Mouse (Mus musculus) activated CD4-positive, CD25-positive, alpha-beta regulatory T cell (primary cell): ENCODE measurements around the gene Gjd3. TPM values are rescaled to one million over a fixed set of nuclear protein-coding genes. Genes with fewer than 3 reads are reported as not detected.

ENCODE experiments used
- polyA plus RNA-seq, 2 experiments: library from polyadenylated mRNA; unstranded; fragments of 100-300 nt; shearing (Covaris generic); gene quantifications; one replicate each; pipeline ENCODE4 v1.2.1; 2017

The Gjd3 gene
- polyA plus RNA-seq: under 1 TPM; 0.36 to 0.64 TPM

DNA sequence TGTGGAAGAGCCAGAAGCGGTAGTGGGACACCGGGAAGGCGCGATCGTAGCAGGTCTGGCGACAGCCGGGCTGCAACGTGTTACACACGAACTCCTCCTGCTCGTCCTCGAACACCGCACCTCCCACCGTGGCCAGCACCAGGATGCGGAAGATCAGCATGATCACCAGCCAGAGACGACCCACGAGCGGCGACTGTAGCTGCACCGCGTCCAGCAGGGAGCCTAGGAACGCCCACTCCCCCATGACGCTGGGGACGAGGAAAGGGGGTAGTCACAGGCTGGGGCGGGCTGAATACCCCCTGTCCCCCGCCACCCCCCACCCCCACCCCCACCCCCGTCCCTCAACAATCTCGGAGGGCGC lies at the start of gene Gjd3:
TSS of gene Gjd3 (minus strand) at position 244 of the 361 bp plus-strand sequence.

DNA sequence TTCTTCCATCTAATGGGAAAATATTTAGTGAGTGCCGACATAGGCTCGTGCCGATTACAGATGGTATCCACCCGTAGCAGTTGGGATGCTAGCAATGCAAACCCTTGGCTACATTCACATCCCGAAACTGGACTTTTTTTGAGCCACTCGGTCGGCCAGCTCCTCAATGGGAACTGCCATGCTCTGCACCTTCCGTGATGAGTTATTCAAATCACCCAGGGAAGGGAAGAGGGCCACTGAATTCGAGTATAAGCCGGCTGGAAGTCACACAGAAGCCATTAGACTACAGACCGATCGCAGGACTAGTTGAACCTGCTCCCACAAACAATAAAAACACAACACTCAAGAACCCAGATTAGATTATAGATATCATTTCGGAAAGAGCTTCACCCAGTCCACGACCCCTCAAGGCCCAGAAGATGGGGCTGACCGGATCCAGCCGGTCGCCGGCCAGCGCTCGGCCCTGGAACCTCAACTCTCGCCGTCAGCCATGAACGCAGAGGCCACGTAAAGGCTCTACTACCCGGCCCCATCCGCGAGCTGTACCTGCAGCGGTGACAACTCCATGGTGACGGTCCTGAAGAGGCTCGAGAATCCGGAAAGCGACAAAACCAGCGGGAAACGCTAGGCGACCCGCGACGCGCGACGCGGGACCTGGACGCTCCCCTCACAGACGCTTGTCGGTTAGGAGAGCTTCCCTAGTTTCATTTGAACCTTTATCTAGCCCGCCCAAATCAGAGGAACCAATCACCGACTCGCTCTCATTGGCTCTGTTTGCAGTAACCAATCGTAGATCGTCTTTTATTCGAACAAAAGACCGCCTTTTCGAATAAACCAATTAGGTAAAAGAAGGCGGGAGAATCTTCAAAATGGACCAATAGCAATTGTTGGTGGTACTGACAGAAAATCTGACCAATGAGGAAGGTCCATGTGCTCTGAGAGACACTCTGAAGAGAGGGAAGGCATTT lies 41.0 kb upstream of the Gjd3 start, which contains the start of gene Top2a:
TSS of gene Top2a (minus strand) at position 690 of the 968 bp plus-strand sequence.

Other genes starting within 250 kb of the Gjd3 start
- 1 to 10 TPM; 1.5 to 5.7 TPM for gene Thra, start 242.4 kb downstream of the Gjd3 start, polyA plus RNA-seq
- 1 to 10 TPM in 1 of 2 experiments, under 1 TPM in 1; 0.90 to 4.9 TPM for gene Nr1d1, start 207.7 kb downstream of the Gjd3 start, polyA plus RNA-seq
- gene Msl1, start 187.5 kb downstream of the Gjd3 start, polyA plus RNA-seq: 10 to 100 TPM; 20.7 to 23.0 TPM
- 10 to 100 TPM; 57.3 to 71.1 TPM for gene Casc3, start 178.1 kb downstream of the Gjd3 start, polyA plus RNA-seq
- gene Rapgefl1, start 146.2 kb downstream of the Gjd3 start, polyA plus RNA-seq: under 1 TPM in 1 of 2 experiments, not detected in 1; 0.38 TPM
- gene Wipf2, start 119.4 kb downstream of the Gjd3 start, polyA plus RNA-seq: 1 to 10 TPM; 3.2 to 4.3 TPM
- 10 to 100 TPM; 12.5 to 14.6 TPM for gene Cdc6, start 75.2 kb downstream of the Gjd3 start, polyA plus RNA-seq
- 10 to 100 TPM; 42.7 to 74.8 TPM for gene Rara, start 55.2 kb downstream of the Gjd3 start, polyA plus RNA-seq
- 10 to 100 TPM; 49.4 to 51.6 TPM for gene Top2a, start 41.2 kb upstream of the Gjd3 start, polyA plus RNA-seq
- 100 to 1,000 TPM; 347 to 701 TPM for gene Igfbp4, start 58.2 kb upstream of the Gjd3 start, polyA plus RNA-seq
- 1 to 10 TPM in 1 of 2 experiments, under 1 TPM in 1; 0.55 to 1.3 TPM for gene Tns4, start 106.3 kb upstream of the Gjd3 start, polyA plus RNA-seq
- 100 to 1,000 TPM; 268 to 861 TPM for gene Ccr7, start 172.1 kb upstream of the Gjd3 start, polyA plus RNA-seq
- gene Smarce1, start 248.0 kb upstream of the Gjd3 start, polyA plus RNA-seq: 100 to 1,000 TPM; 204 to 246 TPM